Mouse (Mus musculus) regulatory T cell (primary cell): ENCODE measurements around the gene Pigb.

Experiments
- in situ Hi-C: fragments of 300-600 bp; cut with MboI, MseI; formaldehyde crosslinking; loops from one replicate; pipeline ENCODE4 v1.15.1; 2025; ENCODE audit warnings: high pct_unique_total_duplicates

Pigb gene

GRCm38 (mm10) chr9:72996806-72997205 is 43.4 kb downstream of the Pigb start:
- in situ Hi-C loops = no loop called here

GRCm38 (mm10) chr9:72996167-72996566 is 44.0 kb downstream of the Pigb start:
- in situ Hi-C loops = no loop called here

- in situ Hi-C loops = no loop called here
These were observed 47.6 kb downstream of the Pigb start for GRCm38 (mm10) chr9:72992576-72992975.

- in situ Hi-C loops = no loop called here
These were observed 48.8 kb downstream of the Pigb start for GRCm38 (mm10) chr9:72991420-72991819.

- in situ Hi-C loops = no loop called here
These were observed 51.5 kb downstream of the Pigb start for GRCm38 (mm10) chr9:72988706-72989105.

GRCm38 (mm10) chr9:72987703-72988102 is 52.5 kb downstream of the Pigb start:
- in situ Hi-C loops = no loop called here

GRCm38 (mm10) chr9:72985250-72986220 is 54.6 kb downstream of the Pigb start, which contains the start of the genes Ccpg1os and Ccpg1:
Gene Ccpg1os (minus strand): TSS chr9:72985382.
Gene Ccpg1 (plus strand): TSS chr9:72985429.
- in situ Hi-C loops = no loop called here

GRCm38 (mm10) chr9:72983066-72983465 is 57.1 kb downstream of the Pigb start:
- in situ Hi-C loops = no loop called here

GRCm38 (mm10) chr9:72975242-72975641 is 64.9 kb downstream of the Pigb start:
- in situ Hi-C loops = no loop called here

- in situ Hi-C loops = no loop called here
These were observed 65.4 kb downstream of the Pigb start for GRCm38 (mm10) chr9:72974734-72975133.

- in situ Hi-C loops = no loop called here
These were observed 67.2 kb downstream of the Pigb start for GRCm38 (mm10) chr9:72972984-72973383.

- in situ Hi-C loops = no loop called here
These were observed 67.7 kb downstream of the Pigb start for GRCm38 (mm10) chr9:72972435-72972834.

GRCm38 (mm10) chr9:72969874-72970273 is 70.3 kb downstream of the Pigb start:
- in situ Hi-C loops = loop anchor here (5.0 kb wide), 1 partner anchor 132 kb away; the partner anchor contains the start of genes Gm20509 and Khdc3

- in situ Hi-C loops = loop anchor here (5.0 kb wide), 1 partner anchor 134 kb away; the partner anchor contains the start of genes Gm20509 and Khdc3
These were observed 71.7 kb downstream of the Pigb start for GRCm38 (mm10) chr9:72968349-72969061.

- in situ Hi-C loops = loop anchor here (5.0 kb wide), 1 partner anchor 80 kb away; the partner anchor contains the start of genes Pigb and Rab27a
These were observed 78.2 kb downstream of the Pigb start for GRCm38 (mm10) chr9:72961959-72962358.

- in situ Hi-C loops = loop anchor here (5.0 kb wide), 1 partner anchor 81 kb away; the partner anchor contains the start of genes Pigb and Rab27a
These were observed 78.8 kb downstream of the Pigb start for GRCm38 (mm10) chr9:72961346-72961745.

GRCm38 (mm10) chr9:72958521-72959450 is 81.4 kb downstream of the Pigb start, which contains the start of the genes Dyx1c1 and Gm44503:
Gene Dyx1c1 (plus strand): TSS chr9:72958785.
Gene Gm44503 (plus strand): TSS chr9:72958852.
- in situ Hi-C loops = no loop called here
